Mouse (Mus musculus) MEL-GATA-1-ER (cell line): ENCODE measurements around the gene Hjurp.
"Not testable (repeated sequence)": the region's sequence is repeated elsewhere in the genome, so short reads cannot be mapped to it uniquely, and the experiment has no call there.

Experiments used
- DNase-seq: peaks from one replicate; pipeline ENCODE4 v3.0.0-alpha.2; 2012; ENCODE audit warnings: low read depth; ENCODE audit errors: extremely low read depth

The Hjurp gene

DNA sequence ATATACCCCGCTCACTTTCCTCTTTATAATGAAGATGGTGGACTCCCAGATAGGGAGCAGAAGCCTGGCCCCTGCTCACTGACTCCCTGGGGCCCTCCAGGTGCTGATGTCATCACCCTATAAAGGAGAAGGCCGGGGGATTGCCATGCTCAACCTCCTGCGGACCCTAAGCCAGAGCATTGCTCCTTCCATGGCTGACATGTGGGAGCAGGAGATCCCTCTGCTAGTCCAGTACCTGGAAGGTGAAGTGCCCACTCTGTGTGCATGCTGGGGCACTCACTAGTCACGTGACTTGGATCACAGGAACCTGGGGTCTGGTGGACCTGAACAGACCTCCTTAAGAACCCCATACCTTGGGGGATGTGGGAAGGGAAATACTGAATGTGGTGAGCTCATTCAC, 36.9 kb downstream of the Hjurp start:
- DNase-seq, result no peak

DNA sequence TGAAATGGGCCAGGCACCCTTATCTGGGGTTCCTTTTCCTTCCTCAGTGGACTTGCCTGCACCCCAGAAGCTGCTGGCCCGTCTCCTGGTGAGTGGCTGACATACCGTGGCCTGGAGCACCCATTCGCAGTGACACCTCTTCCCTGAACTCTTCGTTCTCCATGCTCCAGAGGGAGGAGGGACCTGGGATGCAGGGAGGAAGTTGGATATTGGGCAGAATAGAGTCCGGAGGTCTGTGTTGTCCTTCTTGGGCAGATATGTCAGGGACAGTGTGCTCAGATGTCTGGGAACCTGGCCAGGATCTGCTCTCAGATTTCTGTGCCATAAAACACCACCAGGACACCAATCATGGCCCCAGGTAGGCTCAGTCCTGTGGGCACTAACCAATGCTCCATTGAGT, 37.4 kb downstream of the Hjurp start:
- no peak for DNase-seq

DNA sequence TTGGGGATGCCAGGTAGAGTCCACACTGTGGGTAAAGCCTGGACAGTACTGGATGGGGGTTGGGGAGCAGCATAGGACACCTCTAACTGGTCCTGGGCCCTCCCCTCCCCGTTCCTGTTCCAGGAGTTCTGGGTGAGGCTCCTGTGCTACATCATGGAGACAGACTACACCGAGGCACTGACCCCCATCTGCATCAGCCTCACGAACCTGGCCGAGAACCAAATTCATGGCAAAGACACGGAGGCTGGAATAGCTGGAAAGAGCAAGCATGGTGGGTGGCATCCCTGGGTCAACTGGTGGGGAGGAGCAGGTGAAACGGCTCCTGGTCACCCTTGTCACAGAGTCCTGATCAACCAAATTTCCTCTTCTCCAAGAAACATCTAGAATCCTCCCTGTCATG, 38.7 kb downstream of the Hjurp start:
- no peak for DNase-seq

DNA sequence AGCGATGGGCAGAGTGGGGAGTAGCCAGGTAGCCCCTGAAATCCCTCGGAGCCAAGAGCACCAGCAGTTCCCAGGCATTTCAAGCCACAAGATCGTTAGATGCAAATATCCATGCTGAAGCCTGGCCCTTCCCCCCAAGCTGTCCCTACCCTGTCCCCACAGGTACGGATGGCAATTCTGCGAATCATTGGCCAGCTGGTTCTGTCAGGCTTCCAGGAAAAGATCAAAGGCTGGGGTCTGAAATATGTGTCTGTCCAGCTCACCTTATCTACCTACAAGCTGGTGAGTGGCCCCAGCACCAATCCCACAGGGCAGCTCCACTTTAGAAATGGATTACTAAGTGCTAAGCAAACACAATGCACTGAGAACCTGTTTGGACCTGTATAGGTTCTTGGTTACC, 40.1 kb downstream of the Hjurp start:
- DNase-seq, result no peak

DNA sequence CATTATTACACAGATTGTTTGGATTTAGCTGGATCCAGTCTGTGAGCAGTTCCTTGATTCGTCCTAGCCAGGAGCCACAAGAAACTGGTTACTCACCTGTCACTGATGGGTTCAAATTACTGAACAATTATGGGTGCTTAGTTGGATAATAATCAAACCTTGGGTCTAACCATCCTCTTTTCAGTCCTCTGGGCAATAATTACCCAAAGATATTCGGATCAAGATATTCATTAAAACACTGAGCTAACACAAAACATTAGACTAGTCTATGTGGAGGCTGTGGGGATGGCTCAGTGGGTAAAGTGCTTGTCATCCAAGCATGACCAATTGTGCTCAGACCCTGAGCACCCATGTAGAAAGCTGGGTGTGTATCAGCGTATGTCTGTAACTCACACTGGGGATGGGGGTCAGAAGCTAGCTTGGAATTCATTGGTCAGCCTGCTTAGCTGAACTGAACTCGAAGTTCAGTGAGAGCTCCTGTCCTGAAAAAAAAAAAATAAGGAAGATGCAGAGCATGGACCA, 41.5 kb downstream of the Hjurp start:
- DNase-seq, result no peak

DNA sequence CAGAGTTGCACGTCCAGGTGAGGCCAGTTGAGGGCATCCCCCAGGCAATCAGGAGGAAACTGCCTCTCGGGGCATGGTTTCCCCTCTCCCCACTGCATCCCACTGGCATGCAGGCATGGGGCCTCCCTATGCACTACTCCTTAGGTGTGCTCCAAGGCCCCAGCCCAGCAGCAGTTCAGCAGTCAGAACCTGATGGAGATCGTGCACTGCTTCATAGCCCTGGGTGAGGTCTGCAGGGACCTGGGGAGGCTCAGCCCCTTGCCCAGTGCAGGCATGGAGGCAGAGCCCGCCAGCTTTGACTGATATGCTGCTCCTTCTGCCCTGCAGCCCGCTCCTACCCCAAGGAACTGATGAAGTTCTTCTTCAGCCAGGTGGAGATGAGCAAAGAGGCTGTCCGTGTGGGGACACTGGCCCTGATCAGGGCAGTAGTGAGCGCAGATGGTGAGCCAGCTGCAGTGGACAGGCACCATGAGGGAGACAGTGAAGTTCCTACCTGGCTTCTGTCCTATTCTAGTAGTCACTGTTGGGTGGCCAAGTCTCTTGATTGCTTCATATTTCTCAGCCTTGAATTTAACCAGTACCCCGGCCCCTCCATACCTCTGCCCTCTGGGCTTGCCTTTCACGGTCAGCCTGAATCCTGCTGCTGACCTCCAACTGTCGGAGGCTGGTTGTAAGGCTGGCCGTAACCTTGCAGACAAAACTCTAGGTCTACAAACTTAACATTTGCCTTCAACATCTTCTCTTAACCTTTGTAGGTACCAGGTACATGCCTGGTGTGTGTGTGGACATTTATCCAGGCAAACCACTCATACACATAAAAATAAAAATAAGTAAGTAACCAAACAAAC, 42.2 kb downstream of the Hjurp start:
- no peak for DNase-seq

DNA sequence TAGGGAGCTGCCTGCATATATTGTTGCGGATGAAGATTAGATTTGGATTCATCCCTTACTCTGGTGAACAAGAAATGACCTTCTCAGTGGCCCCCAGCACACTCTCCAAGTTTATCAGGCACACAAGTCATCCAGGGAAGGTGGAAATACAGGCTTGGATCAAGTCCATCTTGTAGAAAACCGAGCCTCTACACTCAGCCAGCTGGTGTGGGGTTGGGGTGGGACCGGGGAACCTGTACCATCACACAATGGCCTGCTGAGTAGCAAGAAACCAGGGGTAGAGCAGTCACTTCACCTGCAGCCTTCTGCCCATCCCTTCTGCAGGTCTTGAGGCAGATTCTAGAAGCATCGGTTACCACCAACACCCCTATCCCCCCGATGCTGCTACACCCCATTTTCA, 42.8 kb downstream of the Hjurp start:
- no peak for DNase-seq

DNA sequence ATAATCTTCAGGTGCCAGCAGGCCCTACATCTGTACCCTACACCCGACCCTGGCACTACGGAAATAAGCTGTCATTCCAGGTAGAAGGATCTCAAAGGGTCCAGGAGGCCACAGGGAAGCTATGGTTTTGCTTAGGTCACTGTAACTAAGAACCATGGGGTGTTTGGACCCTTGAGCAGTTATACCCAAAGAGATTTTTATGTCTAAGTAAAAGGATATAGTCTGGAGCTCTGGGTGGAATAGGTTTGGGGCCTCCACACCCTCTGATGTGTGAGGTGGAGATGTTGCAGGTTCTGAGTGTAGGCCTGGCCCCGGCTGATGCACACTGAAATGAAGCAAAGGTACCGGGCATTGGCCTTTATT, 43.2 kb downstream of the Hjurp start:
- no peak for DNase-seq

DNA sequence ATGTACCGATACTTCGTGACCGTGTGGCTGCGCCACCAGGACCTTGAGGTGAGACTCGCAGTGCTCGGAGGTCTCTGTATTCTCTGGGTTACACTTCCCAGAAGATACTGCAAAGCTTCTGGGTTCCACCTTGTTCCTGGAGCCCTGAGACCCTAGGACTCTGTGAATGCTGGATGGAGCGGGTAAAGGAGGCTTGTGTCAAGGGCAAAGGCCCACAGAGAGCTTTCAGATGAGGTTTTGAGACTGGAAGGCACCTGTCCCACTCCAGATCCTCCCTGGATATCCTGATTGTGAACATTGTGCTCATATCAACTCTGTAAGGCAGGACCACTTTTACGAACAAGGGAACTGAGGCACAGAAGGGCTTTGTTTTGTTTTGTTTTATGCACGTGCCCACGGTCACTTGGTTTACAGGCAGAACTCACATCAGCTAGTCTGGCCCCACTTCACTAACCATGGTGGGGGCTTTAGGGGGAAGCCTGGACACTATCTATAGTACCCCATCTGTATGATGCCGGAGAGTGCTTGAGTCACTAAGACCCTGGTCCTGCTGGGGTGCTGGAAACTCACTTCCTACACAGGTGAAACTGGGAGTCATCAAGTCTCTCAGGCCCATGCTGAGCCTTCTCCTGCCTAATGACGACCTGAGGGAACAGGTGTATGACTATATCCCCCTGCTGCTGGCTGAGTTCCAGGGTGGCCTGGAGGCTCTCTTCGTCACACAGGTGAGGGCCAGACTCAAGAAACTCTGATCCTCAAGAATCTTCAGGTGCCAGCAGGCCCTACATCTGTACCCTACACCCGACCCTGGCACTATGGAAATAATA, 43.8 kb downstream of the Hjurp start:
- DNase-seq, result no peak

DNA sequence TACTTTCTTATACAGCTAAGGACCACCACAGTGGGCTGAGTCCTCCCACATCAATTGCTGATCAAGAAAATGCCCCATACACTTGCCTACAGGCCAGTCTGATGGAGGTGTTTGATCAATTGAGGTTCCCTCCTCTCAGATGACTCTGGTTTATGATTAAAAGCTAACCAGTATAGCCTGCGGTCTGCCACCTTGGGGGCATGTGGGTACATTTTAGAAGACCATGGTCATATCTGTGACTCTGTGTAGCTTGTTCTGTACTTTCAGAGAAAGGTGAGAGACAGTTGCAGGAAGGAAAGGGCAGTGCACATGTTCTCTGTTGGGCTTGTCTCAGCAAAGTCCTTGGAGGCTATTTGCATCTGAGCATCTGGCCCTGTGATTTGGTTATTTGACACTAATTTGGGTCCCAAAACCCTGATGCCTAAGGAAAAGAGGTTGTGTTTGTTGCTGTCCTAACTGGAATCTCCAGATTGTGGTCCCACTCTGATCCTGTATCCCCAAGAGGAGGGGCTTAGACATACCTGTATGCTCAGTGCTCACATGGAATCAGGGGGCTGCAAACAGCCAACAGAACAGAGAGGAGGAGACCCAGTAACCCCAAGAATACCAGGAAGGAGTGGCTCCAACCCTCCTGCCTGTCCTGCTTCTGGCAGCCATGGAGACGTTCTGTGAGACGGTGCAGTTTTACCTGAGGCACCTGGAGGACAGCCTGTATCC, 44.6 kb downstream of the Hjurp start:
- no peak for DNase-seq

DNA sequence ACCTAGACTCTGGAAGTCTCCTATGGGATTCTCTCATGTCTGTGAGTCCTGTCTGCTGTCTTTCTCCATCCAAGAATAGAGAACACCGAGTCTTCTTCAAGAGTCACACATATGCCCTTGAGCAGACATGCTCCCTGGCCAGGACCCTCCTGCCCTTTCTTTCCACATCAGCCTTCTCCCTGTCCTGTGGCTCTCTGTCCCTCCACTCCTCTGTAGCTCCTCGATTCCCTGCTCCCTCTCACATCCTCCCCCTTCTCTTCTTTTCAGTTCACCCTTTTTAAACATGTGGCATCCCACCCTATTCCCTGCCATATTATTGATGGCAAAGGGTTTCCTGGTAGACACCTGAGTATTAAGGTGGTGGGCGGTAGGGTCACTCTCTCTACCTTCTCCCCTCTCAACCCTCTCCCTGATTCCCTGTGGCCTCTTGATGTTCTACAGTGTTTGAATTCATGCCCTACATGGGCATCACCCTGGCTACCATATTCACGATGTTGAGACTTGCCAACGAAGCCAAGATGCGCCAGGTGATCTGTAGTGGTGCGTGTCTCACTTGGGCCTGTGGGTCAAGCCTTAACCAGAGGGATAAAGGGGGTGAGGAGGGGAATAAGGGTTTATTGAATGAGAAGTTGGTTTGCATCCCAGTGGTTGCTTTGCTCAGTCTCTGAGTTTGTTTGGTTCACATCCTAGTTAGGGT, 45.5 kb downstream of the Hjurp start:
- no peak for DNase-seq

DNA sequence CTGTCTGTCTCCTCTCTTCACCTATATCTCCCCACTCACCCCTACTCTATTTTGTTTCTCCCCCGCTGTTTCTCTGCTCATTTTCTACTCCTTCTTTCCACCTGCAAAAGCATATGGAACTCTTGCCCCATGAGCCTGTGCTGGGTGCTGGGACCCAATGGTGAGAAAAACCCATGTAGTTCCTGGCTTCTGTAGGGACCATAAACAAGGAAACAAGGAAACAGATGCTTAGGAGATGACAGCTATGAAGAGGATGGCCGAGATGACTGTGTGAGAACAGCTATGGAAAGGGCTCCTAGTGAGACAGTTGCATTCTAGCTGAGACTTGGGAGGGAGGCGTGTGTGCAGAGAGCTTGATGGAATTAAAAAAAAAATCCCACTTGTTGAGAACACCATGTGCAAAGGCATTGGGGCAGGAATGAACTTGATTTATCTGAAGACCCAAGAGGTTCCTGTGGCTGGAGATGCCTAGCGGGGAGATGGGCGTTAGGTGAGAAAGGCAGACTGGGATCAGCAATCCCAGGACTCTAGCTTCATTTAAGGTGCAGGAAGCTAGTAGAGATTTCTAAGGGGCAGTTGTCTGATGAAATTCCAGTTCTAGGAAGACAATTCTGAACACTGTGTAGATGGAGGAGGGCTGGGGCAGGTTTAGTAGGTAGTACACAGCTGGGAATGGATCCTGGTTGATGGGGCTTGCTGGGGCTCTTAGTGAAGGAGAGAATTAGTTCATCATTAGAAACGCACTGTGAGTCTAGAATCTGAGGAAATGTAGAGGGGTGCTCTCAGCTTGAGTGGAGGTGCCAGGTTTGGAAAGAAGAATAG, 46.2 kb downstream of the Hjurp start:
- DNase-seq, result no peak

DNA sequence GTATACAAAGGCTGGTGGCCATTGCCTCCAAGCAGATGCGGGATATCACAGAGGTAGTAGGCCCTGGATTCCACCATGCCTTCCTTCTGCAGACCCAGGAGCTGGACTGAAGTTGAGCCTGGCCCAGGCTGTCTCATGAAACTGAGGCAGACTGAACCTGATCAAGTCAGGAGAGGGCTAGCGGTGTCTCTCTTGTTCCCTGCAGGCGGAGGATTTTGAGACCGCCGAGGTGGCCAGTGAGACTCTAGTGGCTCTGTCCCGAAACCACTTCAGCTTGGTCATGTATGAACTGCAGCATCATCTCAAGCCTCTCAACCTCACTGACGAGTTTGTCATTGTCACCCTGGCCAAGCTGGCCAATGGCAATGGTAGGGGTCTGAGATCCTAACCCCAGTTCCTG, 47.0 kb downstream of the Hjurp start:
- DNase-seq, result no peak

DNA sequence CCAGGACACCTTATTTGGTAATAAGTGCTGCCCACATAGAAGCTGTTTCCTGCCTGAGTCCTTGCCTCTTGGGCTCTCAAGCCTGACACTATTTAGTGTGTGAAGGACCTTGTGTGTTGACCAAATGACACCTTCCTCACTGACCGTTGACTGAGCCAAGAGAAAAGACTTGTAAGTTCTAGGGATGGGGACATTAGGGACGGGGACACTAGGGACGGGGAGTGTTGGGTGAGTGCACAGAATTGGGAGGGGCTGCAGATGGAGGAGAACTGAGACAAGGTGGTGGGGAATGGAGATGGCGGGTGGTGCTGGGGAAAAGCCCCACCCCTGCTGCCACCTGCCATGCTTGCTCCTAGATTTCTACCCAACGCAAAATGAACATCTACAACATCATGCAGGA, 47.4 kb downstream of the Hjurp start:
- no peak for DNase-seq

DNA sequence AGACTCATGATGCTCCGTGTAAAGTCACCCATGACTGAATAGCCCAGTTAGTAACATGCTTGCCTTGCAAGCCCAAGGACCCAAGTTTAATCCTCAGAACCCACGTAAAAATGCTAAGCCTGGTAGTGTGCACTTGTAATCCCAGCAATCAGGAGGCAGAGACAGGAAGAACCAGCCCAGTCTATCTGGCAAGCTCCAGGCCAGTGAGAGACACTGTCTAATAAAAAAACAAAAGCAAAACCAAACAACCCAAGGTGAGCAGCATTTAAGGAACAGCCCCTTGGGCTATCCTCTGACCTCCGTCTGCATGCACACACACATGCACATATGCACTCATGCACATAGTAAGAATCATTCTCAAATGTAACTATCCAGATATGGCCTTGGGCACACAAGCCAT, 47.9 kb downstream of the Hjurp start:
- no peak for DNase-seq

DNA sequence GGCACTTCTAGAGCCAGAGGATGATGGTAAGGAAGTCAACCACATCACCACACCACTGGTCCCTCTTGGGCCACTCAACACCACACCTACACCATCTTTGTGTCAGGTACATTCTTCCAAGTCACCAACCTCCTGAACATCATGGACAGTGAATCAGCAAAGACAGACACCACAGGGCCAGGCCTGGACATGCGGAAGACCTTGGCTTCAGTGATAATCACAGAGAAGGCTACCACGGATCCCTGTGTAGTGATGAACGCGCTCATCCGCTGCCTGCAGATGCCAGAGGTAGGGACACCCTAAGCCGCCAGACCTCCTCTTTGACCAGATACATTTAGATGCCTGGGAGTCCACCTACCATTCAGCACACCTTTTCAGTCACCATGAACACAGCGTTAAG, 49.3 kb downstream of the Hjurp start:
- no peak for DNase-seq

DNA sequence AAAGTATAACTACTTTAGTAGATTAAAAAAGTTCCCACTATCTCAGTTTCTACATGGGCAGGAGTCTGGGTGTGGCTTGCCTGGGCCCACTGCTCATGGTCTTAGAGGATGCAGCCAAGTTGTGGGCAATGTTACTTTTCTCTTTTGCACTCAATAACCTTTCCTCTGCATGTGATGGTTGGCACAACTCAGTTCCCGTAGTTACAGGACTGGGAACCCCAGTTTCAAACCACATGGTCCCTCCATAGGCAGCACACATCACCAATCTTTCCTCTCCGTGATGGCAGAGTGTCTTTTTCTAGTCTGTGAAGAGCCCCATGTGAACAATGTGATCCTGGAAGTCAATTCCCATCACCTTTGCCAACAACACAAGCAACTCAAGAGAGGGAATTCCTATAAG, 50.0 kb downstream of the Hjurp start:
- no peak for DNase-seq

DNA sequence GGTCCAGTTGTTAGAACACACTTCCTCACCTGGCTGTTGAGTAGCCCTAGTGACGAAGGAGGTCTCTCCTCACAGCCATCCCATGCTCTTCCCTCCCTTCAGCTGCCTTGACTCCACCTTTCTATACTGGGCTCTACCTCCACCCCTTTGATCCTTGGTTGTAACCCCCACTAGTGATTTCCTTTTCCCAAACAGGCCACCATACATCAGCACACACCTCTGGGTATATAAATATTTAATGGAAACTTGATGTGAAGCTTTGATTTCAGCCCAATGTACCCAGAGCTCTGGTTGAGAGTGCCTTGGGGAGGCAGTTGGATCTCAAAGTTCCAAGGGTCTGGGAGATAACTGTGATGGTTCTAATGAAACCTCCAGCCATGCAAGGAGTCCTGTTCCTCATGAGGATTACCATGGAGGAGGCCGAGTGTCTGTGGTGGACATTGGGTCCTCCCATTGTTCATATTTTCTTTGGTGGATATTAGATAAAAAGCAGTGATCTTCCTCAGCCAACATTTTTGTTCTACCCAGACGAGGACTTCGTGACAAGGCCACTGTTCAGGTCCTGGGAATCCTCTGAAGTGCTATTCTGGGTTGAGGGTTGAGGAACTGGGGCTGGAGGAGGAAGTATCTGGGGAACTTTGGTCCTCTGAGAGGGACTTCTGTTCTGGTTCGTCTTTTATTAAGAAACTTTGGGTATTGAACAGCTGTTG, 50.6 kb downstream of the Hjurp start, which contains the start of gene Mroh2a:
Mroh2a (plus strand) TSS at position 317 of the 710 bp plus-strand sequence.
- no peak for DNase-seq

DNA sequence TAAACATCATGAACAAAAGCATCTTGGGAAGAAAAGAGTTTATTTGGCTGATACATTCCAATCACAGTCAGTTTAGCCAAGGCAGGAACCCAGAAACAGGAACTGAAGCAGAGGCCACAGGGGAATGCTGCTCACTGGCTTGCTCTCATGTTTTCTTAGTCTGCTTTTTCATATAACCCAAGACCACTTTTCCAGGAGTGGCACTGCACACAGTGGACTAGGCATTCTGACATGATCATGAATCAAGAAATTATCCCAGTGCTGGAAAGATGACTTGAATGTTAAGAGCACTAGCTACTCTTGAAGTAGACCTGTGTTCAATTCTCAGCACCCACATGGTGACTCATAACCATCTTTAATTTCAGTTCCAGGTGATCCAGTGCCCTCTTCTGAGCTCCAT, 51.7 kb downstream of the Hjurp start:
- no peak for DNase-seq

DNA sequence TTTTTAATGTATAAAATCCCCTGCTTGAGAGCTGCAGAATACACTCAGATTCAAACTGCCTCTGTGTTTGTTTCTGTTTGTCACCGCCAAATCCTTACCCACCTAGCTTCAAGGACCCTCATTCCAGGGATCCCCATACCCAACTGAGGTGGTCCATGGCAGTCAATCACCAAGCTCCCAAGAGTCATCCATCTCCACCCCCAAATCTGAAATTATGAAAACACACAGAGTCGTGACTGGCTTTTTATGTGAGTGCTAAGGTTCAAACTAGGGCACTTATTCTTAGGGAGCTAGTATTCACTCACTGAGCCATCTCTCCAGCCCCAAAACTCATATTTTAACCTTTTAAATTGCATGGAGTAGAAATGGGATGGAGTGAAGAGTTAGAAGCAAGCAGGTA, 52.1 kb downstream of the Hjurp start:
- not testable (repeated sequence) for DNase-seq
